In the genomic region with DNA sequence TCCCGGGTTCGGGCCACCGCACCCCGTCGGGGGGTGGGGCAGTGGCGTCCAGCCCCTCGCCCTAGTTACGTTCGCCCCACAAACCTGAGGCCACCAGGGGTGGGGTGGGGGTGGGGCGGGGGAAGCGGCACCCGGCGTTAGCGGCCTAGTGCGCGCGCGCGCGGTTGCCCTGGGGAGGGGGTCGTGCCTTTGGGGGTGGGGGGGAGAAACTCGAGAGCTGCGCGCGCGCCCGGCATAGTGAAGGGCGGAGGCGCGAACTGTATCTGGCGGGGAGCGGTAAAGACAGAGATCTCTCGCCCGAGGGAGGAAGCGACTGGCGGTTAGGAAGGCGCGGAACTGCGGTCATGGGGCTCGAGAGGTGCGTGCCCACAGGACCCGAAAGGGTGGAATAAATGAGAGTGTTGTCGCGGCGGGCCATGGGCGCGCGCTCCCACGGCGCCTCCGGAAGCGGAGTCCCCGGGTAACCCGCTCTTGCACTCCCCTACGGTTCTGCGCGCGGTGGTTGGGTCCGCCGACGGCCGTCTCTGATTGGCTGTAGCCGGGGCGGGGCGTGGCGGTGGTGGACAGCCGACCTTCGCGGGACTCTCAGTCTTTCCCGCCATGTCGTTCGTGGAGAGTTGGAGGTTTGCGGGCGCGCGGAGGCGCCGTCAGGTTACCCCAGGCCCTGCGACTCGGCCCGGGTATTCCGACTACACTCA, we compare ENCODE assay signal across 8 mouse cellular contexts. TPM values are rescaled to one million over a fixed set of nuclear protein-coding genes. Genes with fewer than 3 reads are reported as not detected.
DNase-seq lines count a peak whose midpoint lies in the region; ATAC-seq lines count a peak whose summit lies in the region.

Gene Arl6ip6 (plus strand): TSS at position 204 of the 698 bp plus-strand sequence.

- H3K27me3 ChIP-seq in hindbrain, embryonic 15.5 days, result no peaks in the 10 kb centered on the region

- peak within 1 kb of the TSS; percentile 96 for H3K27ac ChIP-seq in hindbrain, embryonic 15.5 days (replicated peaks)

- peak; percentile 92 for ATAC-seq in hindbrain, embryonic 15.5 days (ENCODE audit: low FRiP score, low read depth)

- under 1% methylated on average over 76 of the region's 82 CpGs for WGBS in hindbrain, embryonic 15.5 days

- H3K4me3 ChIP-seq in hindbrain, embryonic 15.5 days, result peak within 1 kb of the TSS; percentile 81

- peak within 1 kb of the TSS; percentile 87 for H3K9ac ChIP-seq in hindbrain, embryonic 15.5 days

- H3K9me3 ChIP-seq in hindbrain, embryonic 15.5 days, result no peaks in the 10 kb centered on the region

- peak; percentile 97 for DNase-seq in T-cell, adult 2 months (ENCODE audit: low spot score)
- peak; percentile 98 for DNase-seq in cerebellum, postnatal 36 days
- peak; percentile 98 for DNase-seq in frontal cortex, postnatal 36 days (ENCODE audit: low spot score in 2 of 2)
- peak; percentile 93 for DNase-seq in left cerebral cortex, adult 11 months (ENCODE audit: low spot score)
- peak; percentile 99 for DNase-seq in lung, postnatal 4 days
- DNase-seq in retina, postnatal 7 days (ENCODE audit: low read depth, low spot score), result peak; percentile 93
- peak; percentile 98 for DNase-seq in urinary bladder, adult 2 months (ENCODE audit: low spot score)

- H3K4me2 ChIP-seq in hindbrain, embryonic 15.5 days, result peak within 1 kb of the TSS; percentile 82

- peaks cover 4% of the 10 kb centered on the region; the same call in 1 of the 2 replicates for H3K36me3 ChIP-seq in hindbrain, embryonic 15.5 days

- peaks cover 37% of the 10 kb centered on the region for H3K4me1 ChIP-seq in hindbrain, embryonic 15.5 days (replicated peaks)

RNA-seq across cellular contexts. Expression of gene Arl6ip6, which starts in this region (rescaled TPM):
- 30.2 and 32.2 TPM in 2 replicates for polyA plus RNA-seq in hindbrain, embryonic 15.5 days (2015; fragmentation: Nextera tagmentation; extraction: Ambion mirVana)
- 17.9 and 18.8 TPM in 2 replicates for polyA plus RNA-seq in urinary bladder, adult 2 months (2012; rRNA removed)

Comparison
In these comparisons a context has a peak if more than half of its experiments do, and no peak if none do; other contexts are left out.
1. Peak in every context shown above with its lines: DNase-seq, ATAC-seq, H3K4me3 ChIP-seq and H3K27ac ChIP-seq.